Mouse (Mus musculus): Measurements from ENCODE around the gene Sh3gl1. TPM values are rescaled to one million over a fixed set of nuclear protein-coding genes. Genes with fewer than 3 reads are reported as not detected.
A peak's percentile ranks its signal among the peaks of the same experiment; 100 is the strongest.

Sh3gl1 gene
- total and polyA plus RNA-seq, 3 experiments = 29.3 to 39.0 (median 38.0) TPM

DNA sequence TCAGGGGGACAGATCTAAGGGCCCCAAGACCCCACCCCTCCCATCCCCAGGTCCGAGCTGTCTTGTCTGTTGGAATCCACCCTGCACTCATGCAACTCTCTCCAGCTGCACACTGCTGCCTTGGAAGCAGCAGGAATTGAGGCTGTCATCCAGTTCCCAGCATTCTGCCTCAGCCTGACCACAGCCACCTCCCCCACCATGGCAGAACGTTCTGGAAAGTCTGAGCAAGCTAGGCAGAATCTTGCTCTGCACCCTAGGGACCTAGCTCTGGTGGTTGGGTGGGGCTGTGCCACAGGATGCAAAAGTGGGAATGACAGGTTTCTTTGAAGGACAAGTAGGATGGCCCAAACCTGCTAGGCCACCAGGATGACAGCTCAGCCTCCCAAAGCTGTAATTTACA lies 12.0 kb downstream of the Sh3gl1 start:
- TF ChIP-seq CHD2 (IDR thresholded peaks at IDR 0.05; ENCODE audit: low read length) (no peak), ETS1 (conservative IDR thresholded peaks at IDR 0.05; ENCODE audit: low read depth, low read length) (0 out of 2 replicates have a peak, but pooled peaks have one; percentile 20), EP300 (IDR thresholded peaks at IDR 0.05; ENCODE audit: low read length) (peak; percentile 21; the same call in 1 of the 2 replicates)
- DNase-seq (ENCODE audit: extremely low read depth) = peak; percentile 46
- Histone ChIP-seq H3K27ac (ENCODE audit: insufficient read depth, low read depth) (no peak overlapping the region), H3K27me3 (replicated peaks) (no peaks in the 10 kb centered on the region), H3K9ac (ENCODE audit: insufficient read depth, low read depth) (no peak overlapping the region), H3K79me2 (replicated peaks; ENCODE audit: control insufficient read depth, extremely low read depth, insufficient read depth, poor library complexity, severe bottlenecking) (peaks cover 35% of the 10 kb centered on the region), H3K4me1 (ENCODE audit: control insufficient read depth in 1 of 2, insufficient read depth in 2 of 2) (peaks cover 36 to 95% of the 10 kb centered on the region in 2 experiments), H3K36me3 (replicated peaks in 1 of 2; ENCODE audit: control insufficient read depth in 1 of 2, insufficient read depth in 1 of 2, low read length in 1 of 2) (peaks cover 31 to 88% of the 10 kb centered on the region in 2 experiments), H3K4me3 (replicated peaks in 1 of 3; ENCODE audit: low read depth in 2 of 3, low read length in 2 of 3, poor library complexity in 1 of 3) (no peak overlapping the region), H3K9me3 (replicated peaks; ENCODE audit: low read length) (no peaks in the 10 kb centered on the region), H3K4me2 (ENCODE audit: insufficient read depth, low read depth, poor library complexity, severe bottlenecking) (no peak overlapping the region)
- dilution Hi-C loops (cut with MboI; ENCODE audit: extremely low pct_ligation_motif_present, extremely low pct_unique_long_range_greater_than_20kb, low sequenced_read_pairs) (no loop called here), in situ Hi-C loops (cut with MboI; ENCODE audit: low pct_ligation_motif_present, low pct_unique_long_range_greater_than_20kb, low sequenced_read_pairs) (no loop called here)

DNA sequence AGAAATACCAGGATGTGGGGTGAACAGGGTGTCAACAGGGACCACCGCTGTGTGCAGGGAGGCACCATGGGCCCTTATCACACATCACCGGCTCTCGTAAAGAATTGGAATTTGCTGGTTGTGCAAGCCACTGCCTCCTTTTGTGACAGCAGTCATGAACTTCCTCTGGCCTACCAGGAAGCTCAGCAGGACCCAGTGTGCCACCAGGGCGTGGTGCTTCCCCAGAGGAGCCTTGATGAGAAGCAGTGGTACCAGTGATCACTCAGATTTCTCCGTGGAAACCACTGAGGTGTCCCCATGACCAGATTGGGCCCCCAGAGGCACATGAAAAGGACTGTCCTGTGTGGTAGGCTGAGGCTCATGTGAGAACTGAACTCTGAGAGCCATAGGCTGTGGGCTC lies 13.0 kb downstream of the Sh3gl1 start:
- dilution Hi-C loops (cut with MboI; ENCODE audit: extremely low pct_ligation_motif_present, extremely low pct_unique_long_range_greater_than_20kb, low sequenced_read_pairs) (no loop called here), in situ Hi-C loops (cut with MboI; ENCODE audit: low pct_ligation_motif_present, low pct_unique_long_range_greater_than_20kb, low sequenced_read_pairs) (no loop called here)
- peak overlapping the region; percentile 24; the same call in 1 of the 2 replicates for H3K27ac ChIP-seq (ENCODE audit: insufficient read depth, low read depth)
- DNase-seq (ENCODE audit: extremely low read depth) = no peak
- TF ChIP-seq KAT2A (IDR thresholded peaks at IDR 0.05; ENCODE audit: insufficient replicate concordance, low read length) (no peak), MAX (IDR thresholded peaks at IDR 0.05; ENCODE audit: low read length) (no peak), E2F4 (IDR thresholded peaks at IDR 0.05; ENCODE audit: insufficient replicate concordance, low read depth, low read length) (no peak), IRF4 (IDR thresholded peaks at IDR 0.05; ENCODE audit: low read depth, low read length) (no peak), ETS1 (conservative IDR thresholded peaks at IDR 0.05; ENCODE audit: low read depth, low read length) (no peak), CHD2 (IDR thresholded peaks at IDR 0.05; ENCODE audit: low read length) (no peak), MYC (IDR thresholded peaks at IDR 0.05; ENCODE audit: low read depth, low read length) (no peak), SMC3 (IDR thresholded peaks at IDR 0.05; ENCODE audit: low read depth, low read length) (no peak), USF2 (conservative IDR thresholded peaks at IDR 0.05; ENCODE audit: low read depth, low read length) (no peak), NELFE (IDR thresholded peaks at IDR 0.05; ENCODE audit: low read depth, low read length) (no peak), NRF1 (IDR thresholded peaks at IDR 0.05; ENCODE audit: low read depth, low read length) (no peak), HCFC1 (IDR thresholded peaks at IDR 0.05; ENCODE audit: low read depth, low read length) (no peak), MAZ (IDR thresholded peaks at IDR 0.05; ENCODE audit: low read depth, low read length) (no peak), BHLHE40 (IDR thresholded peaks at IDR 0.05; ENCODE audit: low read depth, low read length) (no peak), JUN (IDR thresholded peaks at IDR 0.05; ENCODE audit: insufficient read depth, low read depth, low read length) (no peak), GABPA (IDR thresholded peaks at IDR 0.05; ENCODE audit: insufficient replicate concordance, low read depth, low read length) (no peak), ELF1 (IDR thresholded peaks at IDR 0.05; ENCODE audit: low read depth, low read length) (no peak), USF1 (IDR thresholded peaks at IDR 0.05; ENCODE audit: low read depth, low read length) (no peak), UBTF (IDR thresholded peaks at IDR 0.05; ENCODE audit: low read depth, low read length) (no peak), EP300 (IDR thresholded peaks at IDR 0.05; ENCODE audit: low read length) (no peak)
- peaks cover 25% of the 10 kb centered on the region for H3K79me2 ChIP-seq (replicated peaks; ENCODE audit: control insufficient read depth, extremely low read depth, insufficient read depth, poor library complexity, severe bottlenecking)
- H3K9ac ChIP-seq (ENCODE audit: insufficient read depth, low read depth) = no peak overlapping the region
- no peak overlapping the region for H3K4me3 ChIP-seq (replicated peaks in 1 of 3; ENCODE audit: low read depth in 2 of 3, low read length in 2 of 3, poor library complexity in 1 of 3)
- no peaks in the 10 kb centered on the region for H3K27me3 ChIP-seq (replicated peaks)
- H3K4me1 ChIP-seq (ENCODE audit: control insufficient read depth in 1 of 2, insufficient read depth in 2 of 2) = peaks cover 36 to 87% of the 10 kb centered on the region in 2 experiments
- no peak overlapping the region for H3K4me2 ChIP-seq (ENCODE audit: insufficient read depth, low read depth, poor library complexity, severe bottlenecking)
- H3K9me3 ChIP-seq (replicated peaks; ENCODE audit: low read length) = no peaks in the 10 kb centered on the region
- peaks cover 31 to 88% of the 10 kb centered on the region in 2 experiments for H3K36me3 ChIP-seq (replicated peaks in 1 of 2; ENCODE audit: control insufficient read depth in 1 of 2, insufficient read depth in 1 of 2, low read length in 1 of 2)
